Mouse (Mus musculus) thymus, adult 2 months (tissue): Measurements from ENCODE around the gene Dnah2. TPM values are rescaled to one million over a fixed set of nuclear protein-coding genes. Genes with fewer than 3 reads are reported as not detected.

Source experiments
- DNase-seq: peaks from one replicate; pipeline ENCODE4 v3.0.0; 2021
- H3K27ac ChIP-seq: fragments of 200-500 bp; 2 replicates; pipeline ENCODE4 v1.5.1; 2012; ENCODE audit warnings: low read length, control low read depth; ENCODE audit not compliant: control insufficient read depth, insufficient read depth
- H3K27me3 ChIP-seq: fragments of 200-500 bp; 2 replicates; pipeline ENCODE4 v1.6.1; 2012; ENCODE audit warnings: mild to moderate bottlenecking, low read length, moderate library complexity, mixed read lengths; ENCODE audit not compliant: control insufficient read depth, insufficient read depth
- H3K36me3 ChIP-seq: fragments of 200-500 bp; 2 replicates; pipeline ENCODE4 v1.6.1; 2012; ENCODE audit warnings: mild to moderate bottlenecking, low read length, moderate library complexity; ENCODE audit not compliant: control insufficient read depth, insufficient read depth
- H3K4me1 ChIP-seq: fragments of 200-500 bp; replicated peaks from 2 replicates; pipeline ENCODE4 v1.6.1; 2012; ENCODE audit warnings: low read length; ENCODE audit not compliant: control insufficient read depth, insufficient read depth
- H3K4me3 ChIP-seq: fragments of 200-500 bp; 2 replicates; pipeline ENCODE4 v1.5.1; 2012; ENCODE audit warnings: mild to moderate bottlenecking, low read length, control low read depth, moderate library complexity; ENCODE audit not compliant: control insufficient read depth, insufficient read depth
- CTCF ChIP-seq: fragments of 200-500 bp; IDR thresholded peaks from 2 replicates; pipeline ENCODE4 v1.5.1; 2012; ENCODE audit warnings: mild to moderate bottlenecking, control low read depth, low read length, moderate library complexity, borderline replicate concordance; ENCODE audit not compliant: control insufficient read depth, poor library complexity, insufficient read depth; ENCODE audit errors: extremely low read depth
- POLR2A ChIP-seq: fragments of 200-500 bp; IDR thresholded peaks from 2 replicates; pipeline ENCODE4 v1.6.1; 2012; ENCODE audit warnings: mild to moderate bottlenecking, low read length, control low read depth, moderate library complexity; ENCODE audit not compliant: control insufficient read depth, poor library complexity, insufficient read depth; ENCODE audit errors: extremely low read depth
- WGBS: fragments of 180-500 bp; shearing (Covaris S2); methylation state at CpG from one replicate; pipeline ENCODE4 v1.1.7; 2018; 5-methylcytosine and 5-hydroxymethylcytosine counted together
- polyA plus RNA-seq: library from polyadenylated mRNA; depleted of rRNA; stranded (reverse); fragments of >200 nt; gene quantifications from 2 replicates; pipeline ENCODE4 v1.2.3, GENCODE M21; 2012

The Dnah2 gene
- polyA plus RNA-seq, 1 experiment = 0.39 TPM

DNA sequence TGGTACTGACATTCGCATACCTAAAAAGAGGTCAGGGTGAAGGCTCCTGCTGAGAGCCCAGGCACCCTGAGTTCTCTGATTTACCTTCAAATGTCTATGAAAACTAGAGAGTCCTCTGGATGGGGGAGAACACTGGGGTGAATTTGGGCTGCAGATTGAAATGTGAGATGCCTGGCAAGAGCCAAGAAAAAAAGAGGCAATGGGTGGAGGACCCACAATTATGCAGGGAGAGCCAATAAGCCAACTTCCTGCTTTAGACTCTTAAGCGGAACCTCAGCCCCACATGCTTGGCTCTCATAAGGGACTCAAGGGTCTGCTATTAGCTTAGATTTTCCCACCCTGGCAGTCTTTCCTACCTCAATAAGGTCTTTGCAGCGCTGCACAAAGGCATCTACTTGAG is 32.2 kb downstream of the Dnah2 start:
- no peak overlapping the region for H3K4me3 ChIP-seq
- H3K36me3 ChIP-seq = no peaks in the 10 kb centered on the region
- TF ChIP-seq CTCF = no peak
- TF ChIP-seq POLR2A = no peak
- H3K27ac ChIP-seq = no peak overlapping the region
- DNase-seq = no peak
- peaks cover 5% of the 10 kb centered on the region; the same call in 1 of the 2 replicates for H3K4me1 ChIP-seq
- no peaks in the 10 kb centered on the region for H3K27me3 ChIP-seq
- WGBS = 58% methylated on average over 3 of the region's 3 CpGs

DNA sequence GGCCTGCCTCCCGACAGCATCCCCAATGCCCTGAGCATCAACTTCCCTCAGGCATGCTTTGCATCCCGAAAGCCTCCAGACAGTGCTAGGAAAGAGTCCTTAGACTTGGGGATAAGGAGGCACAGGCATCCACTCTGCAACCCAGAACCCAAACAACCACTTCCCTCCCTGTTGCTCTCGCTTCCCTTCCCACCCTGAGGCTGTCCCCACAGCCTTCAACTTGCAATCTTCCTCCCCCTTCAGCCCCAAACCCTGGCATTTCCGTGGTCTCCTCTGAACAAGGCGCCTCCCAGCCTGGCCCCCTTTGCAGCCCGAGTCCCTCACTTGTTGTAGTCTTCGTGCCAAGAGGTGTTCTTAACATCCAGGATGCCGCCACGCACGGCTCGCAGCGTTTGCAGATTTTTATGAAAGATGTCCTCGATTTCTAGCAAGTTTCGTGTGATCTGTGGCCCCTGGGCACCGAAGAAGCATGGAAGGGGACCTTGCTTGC is 32.7 kb downstream of the Dnah2 start:
- no peaks in the 10 kb centered on the region for H3K36me3 ChIP-seq
- H3K4me1 ChIP-seq = peaks cover 5% of the 10 kb centered on the region; the same call in 1 of the 2 replicates
- H3K27ac ChIP-seq = no peak overlapping the region
- TF ChIP-seq POLR2A = no peak
- TF ChIP-seq CTCF = no peak
- no peak for DNase-seq
- no peaks in the 10 kb centered on the region for H3K27me3 ChIP-seq
- no peak overlapping the region for H3K4me3 ChIP-seq
- WGBS = 48% methylated on average over 15 of the region's 15 CpGs

DNA sequence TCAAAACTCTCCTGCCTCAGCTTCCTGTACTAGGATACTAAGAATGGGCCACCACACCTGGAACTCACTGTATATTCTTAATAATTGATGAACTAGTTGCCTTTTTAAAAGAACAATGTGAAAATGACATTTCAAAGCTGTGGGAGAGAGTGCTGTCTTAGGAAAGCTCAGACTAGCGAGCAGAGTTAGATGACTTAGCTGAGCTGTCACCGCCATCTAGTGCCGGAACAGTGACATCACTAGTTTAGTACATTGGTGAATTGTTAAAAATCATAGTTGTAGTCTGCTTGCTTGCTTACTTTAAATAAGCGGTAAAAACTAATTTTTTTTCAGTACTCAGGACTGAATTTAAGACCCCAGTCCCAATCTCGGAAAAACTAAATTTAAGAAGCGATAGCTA is 35.1 kb downstream of the Dnah2 start:
- H3K36me3 ChIP-seq = no peaks in the 10 kb centered on the region
- TF ChIP-seq POLR2A (no peak), CTCF (no peak)
- no peak overlapping the region for H3K4me3 ChIP-seq
- H3K27ac ChIP-seq = no peak overlapping the region
- 12% methylated on average over 6 of the region's 6 CpGs for WGBS
- no peaks in the 10 kb centered on the region for H3K27me3 ChIP-seq
- DNase-seq = peak; percentile 63
- H3K4me1 ChIP-seq = no peaks in the 10 kb centered on the region; the same call in 1 of the 2 replicates

DNA sequence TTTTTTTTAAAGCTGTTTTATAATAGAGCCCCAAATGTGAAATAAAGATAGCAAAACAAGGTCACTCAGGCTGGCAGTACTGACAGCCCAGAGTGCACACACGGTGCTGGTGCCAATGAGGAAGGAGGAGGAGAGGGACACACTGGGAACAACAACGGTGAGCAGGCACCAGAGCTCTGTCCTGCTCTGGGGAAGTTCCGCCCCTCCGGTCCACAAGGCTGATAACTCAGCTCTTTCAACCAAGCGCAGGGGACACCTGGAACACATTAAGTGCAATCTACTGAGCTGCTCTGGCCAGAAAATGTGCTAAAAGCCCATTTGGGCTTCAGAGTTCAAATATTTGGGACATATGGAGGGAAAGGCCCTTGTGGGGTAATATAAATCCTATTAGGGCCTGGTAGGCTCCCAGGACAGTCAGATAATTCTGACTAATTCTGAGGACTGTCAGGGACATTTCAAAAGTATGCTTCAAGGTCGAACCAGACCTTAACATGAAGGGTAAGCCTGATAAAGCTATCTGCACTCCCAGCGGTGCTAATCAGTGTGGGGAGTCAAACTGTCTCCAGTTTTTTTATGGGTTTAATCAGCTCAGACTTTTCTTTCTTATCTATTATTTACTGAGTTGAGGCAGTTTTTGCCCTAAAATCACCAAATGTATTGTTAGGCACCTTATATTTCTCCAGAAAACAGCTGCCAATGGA is 38.0 kb downstream of the Dnah2 start:
- 80% methylated on average over 7 of the region's 7 CpGs for WGBS
- no peak overlapping the region for H3K4me3 ChIP-seq
- DNase-seq = no peak
- H3K4me1 ChIP-seq = no peaks in the 10 kb centered on the region; the same call in 1 of the 2 replicates
- TF ChIP-seq POLR2A (no peak), CTCF (no peak)
- no peaks in the 10 kb centered on the region for H3K36me3 ChIP-seq
- no peak overlapping the region for H3K27ac ChIP-seq
- H3K27me3 ChIP-seq = no peaks in the 10 kb centered on the region

DNA sequence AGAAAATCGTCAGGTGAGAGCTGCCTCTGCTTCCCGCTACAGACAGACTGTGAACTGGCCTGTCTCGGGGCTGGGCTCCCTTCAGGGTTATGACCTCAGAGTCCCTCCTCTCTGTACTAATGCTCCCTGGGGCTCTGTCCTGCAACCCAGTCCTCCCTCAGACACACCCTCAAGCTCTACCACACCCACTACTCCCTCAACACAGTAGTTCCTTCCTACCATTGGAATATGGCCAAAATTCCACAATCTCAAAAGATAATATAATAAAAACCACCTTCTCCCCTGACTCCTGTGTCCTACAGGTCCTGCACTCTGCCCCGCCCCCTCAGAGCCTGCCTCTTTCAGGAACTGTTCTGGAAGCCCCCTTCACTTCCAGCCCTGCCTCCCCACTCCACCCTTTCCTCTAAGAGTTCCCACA is 45.0 kb downstream of the Dnah2 start:
- 0 out of 2 replicates have a peak, but pooled peaks cover 3% of the 10 kb centered on the region for H3K4me1 ChIP-seq
- H3K36me3 ChIP-seq = no peaks in the 10 kb centered on the region
- H3K27ac ChIP-seq = no peak overlapping the region
- DNase-seq = no peak
- H3K4me3 ChIP-seq = no peak overlapping the region
- 70% methylated on average over 4 of the region's 4 CpGs for WGBS
- TF ChIP-seq CTCF (no peak), POLR2A (no peak)
- H3K27me3 ChIP-seq = no peaks in the 10 kb centered on the region

DNA sequence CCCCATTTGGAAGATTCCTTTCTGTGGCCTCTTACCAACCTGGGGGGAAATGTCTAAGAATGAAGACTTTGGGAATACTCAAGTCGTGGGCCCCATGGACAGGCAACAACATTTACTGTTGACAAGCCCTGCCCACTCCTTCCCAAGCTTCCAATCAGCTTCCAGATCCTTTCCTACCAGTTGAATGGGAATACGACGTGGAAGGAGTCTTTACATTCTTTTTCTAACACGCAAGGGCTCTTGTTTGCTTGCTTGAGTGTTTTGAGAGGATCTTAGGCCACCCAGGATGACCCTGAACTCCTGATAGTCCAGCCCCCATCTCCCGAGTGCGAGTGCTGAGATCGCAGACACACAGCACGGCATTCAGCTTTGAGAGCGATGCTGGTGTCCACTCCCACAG is 47.4 kb downstream of the Dnah2 start:
- Histone ChIP-seq H3K36me3 (no peaks in the 10 kb centered on the region), H3K27me3 (no peaks in the 10 kb centered on the region), H3K4me3 (no peak overlapping the region), H3K27ac (no peak overlapping the region), H3K4me1 (0 out of 2 replicates have a peak, but pooled peaks cover 3% of the 10 kb centered on the region)
- 89% methylated on average over 9 of the region's 9 CpGs for WGBS
- DNase-seq = no peak
- TF ChIP-seq POLR2A (no peak), CTCF (no peak)
